Mouse (Mus musculus) liver, adult 2 months (tissue): ENCODE results near the gene Zfp64.

Source experiments
- CTCF ChIP-seq: fragments of 200-500 bp; IDR thresholded peaks from 2 replicates; pipeline ENCODE4 v1.5.1; 2011; ENCODE audit warnings: low read depth, low read length, control low read depth
- POLR2A ChIP-seq: fragments of 200-500 bp; IDR thresholded peaks from 2 replicates; pipeline ENCODE4 v1.6.1; 2011; ENCODE audit warnings: low read length, control low read depth; ENCODE audit not compliant: insufficient read depth; ENCODE audit errors: extremely low read depth

DNA sequence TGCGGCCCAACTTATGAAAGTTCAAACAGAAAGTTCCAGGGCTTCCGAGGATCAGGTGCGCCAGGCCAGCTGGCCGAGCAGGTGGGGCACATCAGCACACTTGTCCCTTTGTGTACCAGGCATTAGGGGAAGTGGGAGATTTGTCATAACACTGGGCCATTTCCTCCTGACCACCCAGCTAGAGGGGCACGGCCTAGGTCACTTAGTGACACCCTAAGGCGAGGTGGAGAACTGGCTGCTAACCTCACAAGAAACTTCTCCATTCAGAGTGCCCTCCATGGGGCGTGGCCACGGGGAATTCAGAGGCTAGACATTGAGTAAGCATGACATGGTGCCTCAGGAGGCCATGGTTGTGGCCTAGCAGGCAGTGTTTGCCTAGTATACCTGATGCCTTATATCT is 70.7 kb downstream of the Zfp64 start:
- TF ChIP-seq POLR2A (no peak), CTCF (no peak)
